Mouse (Mus musculus) embryonic facial prominence, embryonic 11.5 days (tissue): ENCODE results near the gene Armc9. TPM values are rescaled to one million over a fixed set of nuclear protein-coding genes. Genes with fewer than 3 reads are reported as not detected.

ENCODE experiments used
- ATAC-seq: fragments of 200-750 bp; cut with Nextera tagmentation; replicated peaks from 2 replicates; pipeline ENCODE4 v1.8.0; 2017; ENCODE audit warnings: low read depth; ENCODE audit not compliant: insufficient number of reproducible peaks, low FRiP score, low TSS enrichment
- DNase-seq: peaks from one replicate; pipeline ENCODE4 v3.0.0-alpha.2; 2015; ENCODE audit warnings: low spot score
- H3K27ac ChIP-seq: fragments of 300-500 bp; sonication (generic); replicated peaks from 2 replicates; pipeline ENCODE4 v1.5.1; 2014; ENCODE audit warnings: mild to moderate bottlenecking, low read depth, low read length, control low read depth
- H3K27me3 ChIP-seq: fragments of 300-500 bp; sonication (generic); 2 replicates; pipeline ENCODE4 v1.6.1; 2014; ENCODE audit warnings: mild to moderate bottlenecking, low read length, moderate library complexity, mixed read lengths; ENCODE audit not compliant: control insufficient read depth, insufficient read depth
- H3K36me3 ChIP-seq: fragments of 300-500 bp; sonication (generic); replicated peaks from 2 replicates; pipeline ENCODE4 v1.6.1; 2014; ENCODE audit warnings: low read depth, mild to moderate bottlenecking, low read length, moderate library complexity, mixed read lengths; ENCODE audit not compliant: control insufficient read depth, insufficient read depth
- H3K4me1 ChIP-seq: fragments of 300-500 bp; sonication (generic); 2 replicates; pipeline ENCODE4 v1.6.1; 2014; ENCODE audit warnings: low read length, mixed read lengths; ENCODE audit not compliant: control insufficient read depth, insufficient read depth
- H3K4me2 ChIP-seq: fragments of 300-500 bp; sonication (generic); 2 replicates; pipeline ENCODE4 v1.6.1; 2014; ENCODE audit warnings: low read depth, mild to moderate bottlenecking, control low read depth, low read length, moderate library complexity
- H3K4me3 ChIP-seq: fragments of 300-500 bp; sonication (generic); 2 replicates; pipeline ENCODE4 v1.5.1; 2014; ENCODE audit warnings: low read depth, low read length, control low read depth
- H3K9ac ChIP-seq: fragments of 300-500 bp; sonication (generic); replicated peaks from 2 replicates; pipeline ENCODE4 v1.6.1; 2014; ENCODE audit warnings: mild to moderate bottlenecking, control low read depth, low read length
- H3K9me3 ChIP-seq: fragments of 300-500 bp; sonication (generic); replicated peaks from 2 replicates; pipeline ENCODE4 v1.6.1; 2016; ENCODE audit warnings: mild to moderate bottlenecking, low read length, inconsistent platforms, mixed read lengths; ENCODE audit not compliant: control insufficient read depth
- WGBS: fragments of 180-500 bp; shearing (Covaris S2); extraction: QIAGEN DNeasy Blood & Tissue Kit; methylation state at CpG from one replicate; pipeline ENCODE4 v1.1.7; 2014; 5-methylcytosine and 5-hydroxymethylcytosine counted together
- polyA plus RNA-seq: library from polyadenylated mRNA; unstranded; fragments of >200 nt; fragmentation: Nextera tagmentation; extraction: Ambion mirVana; gene quantifications from 2 replicates; pipeline ENCODE4 v1.2.1, GENCODE M21; 2014

Armc9 gene
- polyA plus RNA-seq, 1 experiment from 2014 or later, result 28.3 TPM

DNA sequence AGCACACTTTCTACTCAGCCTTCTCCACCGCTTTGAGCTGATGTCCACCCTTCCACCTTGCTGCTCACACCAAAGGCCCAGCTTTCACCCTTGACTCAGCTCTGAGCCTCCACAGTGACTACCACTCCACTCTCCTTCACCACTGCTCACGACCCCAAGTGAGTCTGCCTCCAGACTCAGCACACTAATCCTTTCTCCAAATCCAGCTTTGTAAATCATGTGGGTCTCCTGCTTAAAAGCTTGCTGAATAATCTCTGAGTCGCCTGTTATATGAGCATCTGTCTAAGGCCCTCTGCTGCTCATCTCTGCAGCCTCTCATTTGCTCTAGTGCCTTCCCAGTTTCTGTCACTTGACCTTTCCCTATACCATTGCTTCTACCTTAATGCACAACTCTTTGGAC, 13.5 kb upstream of the Armc9 start:
- H3K27me3 ChIP-seq, result no peaks in the 10 kb centered on the region
- DNase-seq (no peak), ATAC-seq (no peak)
- H3K9ac ChIP-seq, result no peak overlapping the region
- no peak overlapping the region for H3K4me3 ChIP-seq
- H3K36me3 ChIP-seq, result no peaks in the 10 kb centered on the region
- no peak overlapping the region for H3K27ac ChIP-seq
- H3K9me3 ChIP-seq, result no peaks in the 10 kb centered on the region
- no peaks in the 10 kb centered on the region for H3K4me1 ChIP-seq
- 91% methylated on average over 3 of the region's 3 CpGs for WGBS
- H3K4me2 ChIP-seq, result no peak overlapping the region

DNA sequence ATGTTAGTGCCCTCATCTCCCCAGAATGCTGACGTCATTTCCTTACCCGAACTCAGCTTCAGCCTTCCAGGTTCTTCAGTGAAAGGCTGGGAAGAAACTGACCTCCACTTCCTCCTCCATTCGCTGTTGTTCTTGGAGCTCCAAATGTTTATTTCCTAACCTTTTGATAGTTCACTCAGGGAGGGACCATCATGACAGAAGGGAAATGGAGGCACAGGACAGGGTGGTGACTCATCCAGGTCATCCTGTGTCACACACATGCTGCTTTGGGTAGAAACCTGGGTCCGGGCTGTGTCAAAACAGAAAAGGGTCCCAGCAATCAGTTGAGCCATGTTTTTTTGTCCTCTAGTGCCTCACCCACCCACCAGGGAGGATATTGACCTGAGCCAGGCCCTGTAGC, 11.4 kb upstream of the Armc9 start:
- Histone ChIP-seq H3K36me3 (no peaks in the 10 kb centered on the region), H3K27me3 (no peaks in the 10 kb centered on the region), H3K9me3 (no peaks in the 10 kb centered on the region), H3K27ac (no peak overlapping the region), H3K4me2 (no peak overlapping the region), H3K4me1 (no peaks in the 10 kb centered on the region), H3K4me3 (no peak overlapping the region), H3K9ac (no peak overlapping the region)
- DNase-seq, result no peak
- ATAC-seq, result no peak
- 81% methylated on average over 4 of the region's 4 CpGs for WGBS

DNA sequence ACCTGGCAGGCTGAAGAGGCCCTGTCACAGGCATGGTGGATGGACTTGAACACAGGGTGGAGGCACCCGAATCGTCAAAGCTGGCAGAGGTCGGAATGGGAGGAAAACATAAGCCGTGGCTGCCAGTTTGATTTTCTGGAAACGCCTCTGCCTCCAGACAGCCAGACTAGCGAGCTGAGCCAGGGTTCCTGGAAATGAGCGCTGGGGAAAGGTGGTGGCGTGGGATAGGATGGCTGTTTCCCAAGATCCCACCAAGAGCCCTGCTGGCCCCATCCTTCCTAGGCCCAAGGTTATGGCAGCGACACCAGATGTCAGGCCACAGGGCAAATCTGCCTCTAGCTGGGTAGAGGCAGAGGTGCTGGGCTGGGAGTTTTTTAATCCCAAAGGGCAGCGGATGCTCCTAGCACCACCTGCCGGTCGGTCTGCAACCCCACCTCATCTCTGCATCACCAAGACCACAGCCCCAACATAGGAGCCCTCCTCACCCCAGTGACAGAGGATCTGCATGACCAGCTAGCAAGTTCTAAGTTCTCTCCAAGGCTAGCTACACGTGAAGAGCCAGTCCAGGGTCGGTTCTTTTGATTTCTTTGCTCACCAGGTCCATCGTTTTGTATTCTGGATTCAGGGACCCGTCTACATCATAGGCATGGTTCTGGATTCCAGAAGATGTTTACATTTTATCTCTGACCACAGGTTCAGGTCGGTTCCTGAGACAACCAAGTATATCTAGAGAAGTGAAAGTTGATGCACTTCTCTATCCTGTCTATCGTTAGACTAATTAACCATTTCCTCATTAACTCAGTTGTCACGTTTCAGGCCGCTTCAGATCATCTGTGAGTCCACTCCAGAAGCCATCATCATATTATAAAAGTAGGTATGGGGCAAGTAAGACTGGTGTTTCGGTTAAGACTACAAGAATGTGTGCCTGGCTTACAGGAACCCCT, 10.3 kb upstream of the Armc9 start:
- Histone ChIP-seq H3K9me3 (no peaks in the 10 kb centered on the region), H3K4me1 (no peaks in the 10 kb centered on the region), H3K9ac (no peak overlapping the region), H3K27ac (no peak overlapping the region), H3K4me3 (no peak overlapping the region), H3K27me3 (no peaks in the 10 kb centered on the region), H3K36me3 (no peaks in the 10 kb centered on the region), H3K4me2 (no peak overlapping the region)
- no peak for DNase-seq
- WGBS, result 75% methylated on average over 21 of the region's 21 CpGs
- ATAC-seq, result no peak

DNA sequence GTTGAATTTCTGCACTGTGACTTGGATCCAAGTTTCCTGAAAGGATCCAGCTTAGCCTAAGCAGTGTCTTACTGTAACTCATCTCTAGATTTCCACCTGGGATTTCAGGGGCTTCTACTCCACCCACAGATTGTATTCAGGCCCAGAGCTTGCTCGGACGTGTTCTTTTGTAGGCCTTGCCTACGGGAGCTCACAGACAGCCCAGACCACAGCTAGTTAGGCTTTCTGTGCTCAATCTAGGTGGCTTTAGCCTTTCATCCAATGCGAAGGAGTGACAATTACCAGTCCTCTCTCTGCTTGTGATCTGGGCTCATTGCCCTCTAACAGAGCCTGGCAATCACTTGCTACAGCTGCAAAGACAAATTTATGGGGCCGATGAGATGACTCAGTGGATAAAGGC, 8.3 kb upstream of the Armc9 start:
- DNase-seq (no peak), ATAC-seq (no peak)
- no peak overlapping the region for H3K4me2 ChIP-seq
- no peaks in the 10 kb centered on the region for H3K36me3 ChIP-seq
- H3K9me3 ChIP-seq, result no peaks in the 10 kb centered on the region
- H3K9ac ChIP-seq, result no peak overlapping the region
- no peak overlapping the region for H3K27ac ChIP-seq
- no peak overlapping the region for H3K4me3 ChIP-seq
- no peaks in the 10 kb centered on the region for H3K4me1 ChIP-seq
- no peaks in the 10 kb centered on the region for H3K27me3 ChIP-seq
- 84% methylated on average over 5 of the region's 5 CpGs for WGBS

DNA sequence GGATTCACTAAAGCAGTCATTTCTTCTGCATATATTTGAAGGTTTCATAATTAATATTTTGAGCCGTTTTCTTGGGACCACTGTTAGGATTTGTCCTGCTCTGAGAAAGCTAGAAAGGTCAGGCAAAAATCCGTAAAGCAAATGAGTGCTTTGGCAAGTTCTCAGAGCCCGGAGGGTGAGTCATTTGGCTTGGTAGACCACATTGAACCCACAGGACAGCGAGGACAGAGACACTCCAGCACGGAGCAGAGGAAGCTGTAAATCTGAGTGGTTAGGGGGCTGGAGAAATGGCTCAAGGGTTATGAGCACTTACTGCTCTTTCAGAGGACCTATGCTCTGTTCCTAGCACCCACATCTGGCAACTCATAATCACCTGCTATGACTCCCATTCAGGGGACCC, 7.0 kb upstream of the Armc9 start:
- H3K4me3 ChIP-seq, result no peak overlapping the region
- H3K9me3 ChIP-seq, result no peaks in the 10 kb centered on the region
- no peak for DNase-seq
- no peaks in the 10 kb centered on the region for H3K36me3 ChIP-seq
- no peak overlapping the region for H3K4me2 ChIP-seq
- H3K9ac ChIP-seq, result no peak overlapping the region
- ATAC-seq, result no peak
- no peaks in the 10 kb centered on the region for H3K27me3 ChIP-seq
- no peak overlapping the region for H3K27ac ChIP-seq
- no peaks in the 10 kb centered on the region for H3K4me1 ChIP-seq
- WGBS, result 81% methylated on average over 5 of the region's 5 CpGs

DNA sequence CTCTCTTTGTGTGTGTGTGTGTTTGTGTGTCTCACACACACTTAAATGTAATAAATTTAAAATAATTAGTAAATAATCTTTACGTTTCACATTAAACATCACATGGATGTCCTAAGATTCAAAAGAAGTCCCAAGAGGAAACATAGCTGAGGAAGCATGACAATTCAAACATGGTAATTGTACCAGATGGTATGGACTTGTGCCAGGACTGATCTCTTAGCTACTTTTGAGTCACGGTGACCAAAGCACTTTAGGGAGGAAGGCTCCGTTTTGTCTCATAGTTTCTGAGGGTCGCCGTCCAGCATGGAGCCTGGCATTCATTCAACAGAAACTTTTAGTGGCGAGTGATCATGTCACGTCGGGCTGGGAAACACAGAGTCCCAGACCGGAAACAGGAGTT, 6.4 kb upstream of the Armc9 start:
- Histone ChIP-seq H3K9me3 (no peaks in the 10 kb centered on the region), H3K9ac (no peak overlapping the region), H3K4me2 (no peak overlapping the region), H3K27me3 (no peaks in the 10 kb centered on the region), H3K27ac (no peak overlapping the region), H3K4me3 (no peak overlapping the region), H3K36me3 (no peaks in the 10 kb centered on the region), H3K4me1 (no peaks in the 10 kb centered on the region)
- ATAC-seq, result no peak
- 87% methylated on average over 9 of the region's 9 CpGs for WGBS
- no peak for DNase-seq

DNA sequence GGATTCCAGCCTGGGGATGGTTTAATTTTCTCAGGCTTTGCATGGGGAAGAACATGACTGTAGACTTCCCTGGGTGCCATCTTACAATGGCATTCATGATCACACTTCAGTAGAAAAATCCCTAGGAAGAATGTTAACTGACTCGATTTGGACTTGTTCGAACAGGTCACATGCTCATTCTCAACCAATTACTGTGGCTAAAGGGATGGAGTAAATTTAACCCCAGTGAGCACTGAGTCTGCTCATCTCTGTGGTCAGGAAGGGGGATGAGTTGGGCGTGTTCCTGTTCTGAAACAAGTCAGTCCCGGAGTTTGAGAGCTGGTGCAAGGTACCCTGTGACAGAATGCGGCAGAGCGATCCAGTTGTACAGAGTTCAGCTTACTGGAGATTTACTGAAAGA, 3.7 kb upstream of the Armc9 start:
- peaks cover 4% of the 10 kb centered on the region; the same call in 1 of the 2 replicates for H3K4me1 ChIP-seq
- H3K9me3 ChIP-seq, result no peaks in the 10 kb centered on the region
- H3K27me3 ChIP-seq, result no peaks in the 10 kb centered on the region
- no peaks in the 10 kb centered on the region for H3K36me3 ChIP-seq
- H3K9ac ChIP-seq, result no peak overlapping the region
- H3K4me3 ChIP-seq, result no peak overlapping the region
- 84% methylated on average over 6 of the region's 6 CpGs for WGBS
- H3K27ac ChIP-seq, result no peak overlapping the region
- ATAC-seq (no peak), DNase-seq (no peak)
- no peak overlapping the region for H3K4me2 ChIP-seq

DNA sequence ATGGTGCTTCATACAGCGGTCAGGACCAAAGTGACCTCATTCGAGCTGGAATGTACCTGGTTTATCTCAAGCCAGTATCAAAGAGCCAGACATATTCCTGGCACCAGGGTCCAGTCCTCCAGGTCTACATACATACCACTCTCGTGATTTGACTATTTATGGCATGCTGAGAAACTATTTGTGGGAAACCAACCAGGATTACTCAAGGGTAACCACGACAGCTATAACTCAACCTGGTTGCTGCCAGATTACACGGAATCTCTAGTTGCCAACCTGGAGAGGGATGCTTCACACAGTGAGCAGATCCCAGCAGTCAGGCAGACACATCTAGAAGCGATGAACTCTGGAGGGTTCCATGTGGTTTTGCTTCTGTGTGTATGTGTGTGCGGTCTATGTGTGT, 3.2 kb upstream of the Armc9 start:
- no peak overlapping the region for H3K4me3 ChIP-seq
- H3K36me3 ChIP-seq, result no peaks in the 10 kb centered on the region
- H3K9ac ChIP-seq, result no peak overlapping the region
- H3K27me3 ChIP-seq, result no peaks in the 10 kb centered on the region
- H3K4me1 ChIP-seq, result peaks cover 4% of the 10 kb centered on the region; the same call in 1 of the 2 replicates
- DNase-seq, result no peak
- H3K4me2 ChIP-seq, result no peak overlapping the region
- WGBS, result 83% methylated on average over 7 of the region's 7 CpGs
- ATAC-seq, result no peak
- no peaks in the 10 kb centered on the region for H3K9me3 ChIP-seq
- no peak overlapping the region for H3K27ac ChIP-seq
